Mouse (Mus musculus) hematopoietic stem cell, adult 5-6 weeks (primary cell): Measurements from ENCODE around the gene Thap2. TPM values are rescaled to one million over a fixed set of nuclear protein-coding genes. Genes with fewer than 3 reads are reported as not detected.
A peak's percentile ranks its signal among the peaks of the same experiment; 100 is the strongest.

Experiments used
- ATAC-seq, 2 experiments: fragments of 125-278 bp in 1 of 2; replicated peaks in 1 of 2; 2 replicates each; pipeline ENCODE4 v1.8.0; 2016 to 2017; ENCODE audit warnings: inconsistent platforms in 2 of 2, mild to moderate bottlenecking in 2 of 2, moderate number of reproducible peaks in 2 of 2, low read depth in 1 of 2, moderate TSS enrichment in 1 of 2; ENCODE audit not compliant: low FRiP score in 2 of 2, poor library complexity in 2 of 2, severe bottlenecking in 2 of 2, insufficient read depth in 1 of 2, low TSS enrichment in 1 of 2
- total RNA-seq: library from RNA; stranded (forward); fragments of 172-1452, 232-1000 nt; gene quantifications from 2 replicates; pipeline ENCODE4 v1.2.3, GENCODE M21; 2017

Thap2 gene
- total RNA-seq, 1 experiment from 2014 or later, result 12.3 TPM

GRCm38 (mm10) chr10:115359066-115359465 is 25.2 kb downstream of the Thap2 start:
- no peak for ATAC-seq

DNA sequence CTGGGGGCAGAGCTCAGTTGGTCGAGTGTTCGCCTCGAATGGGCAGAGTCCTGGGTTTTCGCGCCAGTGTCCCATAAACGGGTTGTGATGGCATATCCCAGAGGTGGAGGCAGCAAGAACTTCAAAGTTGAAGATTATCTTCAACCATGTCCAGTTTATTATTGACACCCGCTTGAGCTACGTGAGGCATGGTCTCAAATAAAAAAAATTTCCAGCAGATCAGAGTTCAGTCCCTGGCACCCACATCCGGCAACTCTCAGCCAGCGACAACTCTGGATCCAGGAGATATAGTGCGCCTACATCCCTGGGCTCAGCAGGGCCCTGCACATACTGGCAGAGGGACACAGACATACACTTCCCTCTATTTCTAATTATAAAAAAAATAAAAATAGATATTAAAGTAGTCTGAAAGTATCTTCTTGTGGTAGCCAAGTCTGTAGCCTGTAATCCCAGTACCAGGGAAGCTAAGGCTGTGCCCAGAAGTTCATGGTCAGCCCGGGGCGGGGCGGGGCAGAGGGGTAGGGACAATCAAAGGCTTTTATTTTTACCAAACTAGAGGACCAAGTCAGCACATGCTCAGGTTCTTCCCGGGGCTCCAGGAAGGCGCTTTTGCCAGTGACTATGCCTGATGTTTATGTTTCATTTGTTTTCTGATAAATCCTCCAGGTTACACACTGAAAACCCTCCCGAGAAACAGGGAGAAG is 25.9 kb downstream of the Thap2 start:
- ATAC-seq, result no peak

- no peak for ATAC-seq
Measured at GRCm38 (mm10) chr10:115356106-115356505, 28.1 kb downstream of the Thap2 start.

DNA sequence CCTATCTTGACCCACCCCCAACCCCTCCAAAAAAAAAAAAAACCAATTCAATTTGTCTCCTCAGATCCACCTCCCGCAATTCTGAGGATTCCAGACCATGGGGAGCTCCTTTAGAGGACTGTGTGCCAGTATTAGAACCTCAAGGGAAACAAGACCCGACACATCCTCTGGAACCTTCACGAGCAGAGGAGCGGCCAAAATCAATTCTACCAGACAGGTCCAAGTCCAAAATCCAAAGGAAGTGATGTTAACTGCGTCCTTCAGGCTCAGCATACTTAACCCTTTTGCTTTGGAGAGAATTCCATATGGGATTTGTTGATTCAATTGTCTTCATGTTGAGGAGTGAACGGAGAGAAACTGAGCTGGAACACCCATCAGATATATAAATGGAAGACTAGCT is 29.2 kb downstream of the Thap2 start:
- ATAC-seq, result no peak

DNA sequence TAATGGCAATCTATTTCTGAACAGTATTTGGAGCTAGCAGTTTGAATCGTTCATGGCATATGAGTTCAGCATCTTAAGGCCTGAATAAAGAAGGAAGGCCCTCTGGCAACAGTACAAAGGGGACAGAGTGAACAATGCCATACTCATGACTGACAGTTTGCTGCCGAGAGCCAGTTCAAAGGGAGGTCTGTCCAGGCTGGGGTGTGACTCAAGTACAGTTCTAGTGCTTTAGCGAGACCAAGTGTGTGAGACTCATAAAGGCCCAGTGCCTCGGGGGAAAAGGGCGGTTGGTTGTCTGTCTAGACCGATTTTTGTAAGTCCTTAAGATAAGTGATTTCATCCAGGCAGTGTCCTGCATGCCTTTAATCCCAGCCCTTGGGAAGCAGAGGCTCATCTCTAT is 29.7 kb downstream of the Thap2 start:
- ATAC-seq, result no peak

DNA sequence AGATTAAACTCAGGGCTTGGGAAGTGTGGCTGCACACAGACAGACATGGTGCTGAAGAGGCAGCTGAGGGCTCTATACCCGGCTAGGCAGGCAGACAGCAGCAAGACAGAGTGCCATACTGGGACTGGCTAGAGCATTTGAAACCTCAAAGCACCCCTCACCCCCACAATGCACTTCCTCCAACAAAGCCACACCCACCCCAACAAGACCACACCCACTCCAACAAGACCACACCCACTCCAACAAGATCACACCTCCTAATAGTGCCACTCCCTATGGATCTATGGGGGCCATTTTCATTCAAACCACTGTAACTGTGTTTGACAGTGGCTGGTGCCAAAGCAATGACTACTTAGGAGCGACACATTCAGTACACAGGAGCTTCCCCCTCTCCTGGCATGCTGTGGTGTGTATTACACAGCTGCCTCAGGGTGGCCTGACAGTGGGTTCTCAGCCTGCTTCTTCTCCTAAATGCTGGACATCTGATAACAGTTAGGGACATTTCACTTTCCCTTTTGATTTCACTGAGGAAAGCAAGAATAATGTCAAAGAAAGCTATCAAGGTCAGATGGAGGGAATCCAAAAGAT is 33.3 kb downstream of the Thap2 start:
- ATAC-seq, result peak in 1 of 2 experiments; percentile 42; a peak in 1 of 4 replicates

DNA sequence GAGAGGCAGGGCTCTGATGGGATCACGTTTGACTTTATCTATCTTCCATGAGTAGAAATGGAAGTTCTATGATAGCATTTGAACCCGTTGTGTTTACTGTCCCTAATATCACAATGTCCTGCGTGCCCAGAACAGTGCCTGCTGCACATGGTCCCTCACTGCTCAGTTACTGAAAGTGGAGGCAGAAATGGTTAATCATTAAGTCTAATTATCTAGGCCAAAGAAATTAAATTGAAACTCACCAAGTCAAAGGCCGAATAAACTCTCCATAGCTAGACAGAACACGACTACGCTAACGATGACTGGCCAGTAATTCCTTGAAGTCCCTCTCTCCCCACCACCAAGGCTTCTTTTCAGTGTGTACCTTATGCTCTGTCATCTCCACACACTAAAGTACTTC is 34.7 kb downstream of the Thap2 start:
- no peak for ATAC-seq

GRCm38 (mm10) chr10:115349029-115349428 is 35.2 kb downstream of the Thap2 start:
- no peak for ATAC-seq

- ATAC-seq, result no peak
Measured at GRCm38 (mm10) chr10:115348131-115348530, 36.1 kb downstream of the Thap2 start.

DNA sequence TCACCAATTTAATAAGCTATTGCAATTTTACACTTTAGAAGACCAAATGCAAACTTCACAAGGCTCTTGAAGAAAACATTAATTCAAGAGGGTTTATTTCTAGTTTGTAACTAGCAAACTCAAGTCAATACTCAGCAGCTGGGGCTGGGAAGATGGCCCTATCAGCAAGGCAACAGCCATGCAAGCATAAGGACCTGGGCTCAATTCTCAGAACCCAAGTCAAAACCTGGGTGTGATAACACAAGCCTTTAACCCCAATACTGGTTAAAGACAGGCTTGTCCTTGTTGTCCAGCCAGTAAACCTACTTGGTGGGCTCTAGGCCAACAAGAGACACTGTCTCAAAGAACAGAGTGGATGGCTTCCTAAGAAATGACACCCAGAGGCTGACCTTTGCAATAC is 37.8 kb downstream of the Thap2 start:
- no peak for ATAC-seq

- peak; percentile 49 to 72; a peak in 3 of 4 replicates for ATAC-seq
Measured at GRCm38 (mm10) chr10:115342771-115343425, 41.3 kb downstream of the Thap2 start.

DNA sequence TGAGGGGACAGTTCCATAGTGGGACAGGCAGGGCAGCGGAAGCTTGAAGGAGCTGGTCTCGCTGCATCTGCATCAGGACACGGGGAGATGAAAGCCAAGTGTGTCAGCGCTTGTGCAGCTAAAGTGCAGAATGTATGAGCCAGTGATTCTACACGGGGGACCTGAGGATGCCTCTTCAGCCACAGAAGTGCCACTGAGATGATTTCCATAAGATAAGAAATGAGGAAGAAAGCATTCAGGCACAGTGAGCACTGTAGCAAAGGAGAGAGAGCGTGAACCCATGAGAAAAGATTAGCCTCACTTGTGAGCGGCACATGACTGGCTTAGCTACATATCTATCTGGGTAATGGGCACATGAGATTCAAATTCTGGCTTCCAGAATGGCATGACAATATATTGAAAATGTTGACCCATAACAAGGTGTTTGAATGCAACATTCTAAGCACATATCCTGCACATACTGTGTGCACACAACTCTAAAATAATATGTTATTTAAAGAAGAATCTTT is 44.4 kb downstream of the Thap2 start:
- ATAC-seq, result no peak

DNA sequence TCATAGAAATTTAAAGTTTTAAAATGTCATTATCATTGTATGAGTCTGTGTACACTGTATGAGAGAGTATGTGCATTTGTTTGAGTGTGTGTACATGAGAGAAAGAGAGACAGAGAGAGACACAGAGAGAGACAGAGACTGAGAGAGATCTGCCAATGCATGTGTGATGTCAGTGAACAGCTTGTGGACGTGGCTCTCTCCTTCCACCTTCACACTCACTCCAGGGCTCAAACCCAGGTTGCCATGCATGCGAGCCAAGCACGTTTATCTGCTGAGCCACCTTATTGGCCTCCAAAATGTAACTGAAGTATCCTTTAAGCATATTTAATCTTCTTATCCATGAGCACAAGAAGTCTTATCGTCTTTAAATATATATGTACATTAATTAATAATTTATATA is 47.3 kb downstream of the Thap2 start:
- ATAC-seq, result no peak

GRCm38 (mm10) chr10:115333528-115333927 is 50.7 kb downstream of the Thap2 start:
- no peak for ATAC-seq

DNA sequence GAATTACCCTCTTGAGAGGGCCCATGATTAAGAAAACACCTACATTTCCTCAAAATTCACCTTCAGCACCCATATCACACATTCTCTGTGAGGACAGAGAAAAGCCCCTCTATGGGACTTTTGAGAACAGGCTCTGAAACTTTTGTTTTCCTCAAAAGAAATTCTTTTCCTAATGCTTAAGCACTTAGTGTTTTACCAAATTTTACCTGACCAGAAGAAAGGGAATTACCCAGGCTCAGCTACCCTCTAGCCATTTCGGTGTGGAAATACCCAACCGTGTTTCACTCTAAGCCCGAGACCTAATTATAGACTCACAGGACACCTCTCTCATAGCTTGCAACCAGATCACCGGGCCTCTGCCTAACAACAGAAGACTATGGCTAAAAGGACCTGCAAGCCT is 51.2 kb downstream of the Thap2 start:
- no peak for ATAC-seq

DNA sequence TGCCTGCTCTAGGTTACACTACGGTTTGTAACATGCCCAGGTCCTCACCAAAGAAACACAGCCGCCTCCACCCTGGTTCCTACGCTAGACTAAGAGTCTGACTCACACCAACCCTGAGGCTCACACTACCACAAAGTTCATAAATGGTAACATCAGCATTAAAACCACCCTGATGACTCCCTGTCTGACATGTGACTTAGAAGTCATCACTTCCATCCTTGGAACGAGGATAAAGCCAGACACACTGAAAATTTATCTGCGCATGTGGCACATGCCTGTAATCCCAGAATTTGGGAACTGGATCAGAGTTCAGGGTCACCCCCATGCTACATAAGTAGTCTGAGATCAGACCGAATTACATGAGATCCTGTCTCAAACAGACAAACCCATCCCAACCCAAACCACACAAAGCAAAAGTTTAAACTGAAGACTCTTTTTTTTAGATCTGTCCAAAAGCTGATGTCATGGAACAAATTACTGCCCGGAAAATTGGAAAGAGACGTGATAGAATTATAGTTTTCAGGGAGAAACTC is 51.8 kb downstream of the Thap2 start:
- ATAC-seq, result no peak

DNA sequence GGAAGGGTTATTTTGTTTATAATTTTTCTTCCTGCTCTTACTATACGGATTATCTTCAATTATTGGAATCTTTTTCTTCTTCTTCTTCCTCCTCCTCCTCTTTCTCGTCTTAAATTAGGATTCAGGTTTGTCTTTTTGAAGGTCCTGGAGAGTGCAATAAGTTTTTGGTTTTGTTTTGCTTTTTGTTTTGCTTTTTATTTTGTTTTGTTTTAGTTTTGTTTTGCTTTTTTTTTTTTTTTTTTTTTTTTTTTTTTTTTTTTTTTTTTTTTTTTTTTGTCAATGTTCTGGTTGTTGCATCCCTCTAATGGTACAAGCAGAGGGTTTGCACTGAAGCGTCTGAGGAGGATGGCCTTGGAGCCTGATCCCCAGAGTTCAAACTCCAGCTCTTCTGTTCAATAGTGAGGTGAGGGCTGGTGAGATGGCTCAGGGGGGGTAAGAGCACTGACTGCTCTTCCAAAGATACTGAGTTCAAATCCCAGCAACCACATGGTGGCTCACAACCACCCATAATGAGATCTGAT is 55.2 kb downstream of the Thap2 start:
- ATAC-seq, result no peak

DNA sequence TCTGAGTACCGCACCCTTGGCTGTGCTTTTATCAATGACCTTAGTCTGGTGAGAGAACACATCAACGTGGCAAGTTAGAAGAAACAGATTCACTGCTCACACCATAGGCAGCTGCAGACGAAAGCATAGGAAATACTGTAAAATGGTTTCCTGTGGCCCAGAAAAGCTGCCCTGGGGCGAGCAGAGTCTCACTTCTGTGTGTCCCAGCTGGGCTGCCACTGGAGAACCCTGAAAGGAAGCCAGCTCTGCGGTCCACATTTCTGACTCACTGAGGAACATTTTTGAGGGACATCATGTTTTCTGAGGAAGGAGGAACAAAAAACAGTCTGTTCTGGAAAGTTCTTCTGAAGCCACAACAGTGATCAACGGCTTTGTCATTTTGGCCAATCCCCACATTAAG is 55.7 kb downstream of the Thap2 start:
- peak; percentile 79 to 91 for ATAC-seq
